Mouse (Mus musculus) hindbrain, embryonic 13.5 days (tissue): ENCODE measurements around the gene Samd8. TPM values are rescaled to one million over a fixed set of nuclear protein-coding genes. Genes with fewer than 3 reads are reported as not detected.

Experiments used
- ATAC-seq: fragments of 200-750 bp; cut with Nextera tagmentation; 2 replicates; pipeline ENCODE4 v1.8.0; 2017; ENCODE audit warnings: moderate TSS enrichment; ENCODE audit not compliant: low FRiP score
- H3K27ac ChIP-seq: fragments of 300-500 bp; sonication (generic); 2 replicates; pipeline ENCODE4 v1.5.1; 2015; ENCODE audit warnings: inconsistent platforms, mild to moderate bottlenecking, moderate library complexity
- H3K27me3 ChIP-seq: fragments of 300-500 bp; sonication (generic); 2 replicates; pipeline ENCODE4 v1.6.1; 2015; ENCODE audit warnings: mild to moderate bottlenecking, inconsistent platforms
- H3K36me3 ChIP-seq: fragments of 300-500 bp; sonication (generic); 2 replicates; pipeline ENCODE4 v1.6.1; 2015; ENCODE audit warnings: mild to moderate bottlenecking, inconsistent platforms
- H3K4me1 ChIP-seq: fragments of 300-500 bp; sonication (generic); replicated peaks from 2 replicates; pipeline ENCODE4 v1.6.1; 2015; ENCODE audit warnings: inconsistent platforms
- H3K4me2 ChIP-seq: fragments of 300-500 bp; sonication (generic); 2 replicates; pipeline ENCODE4 v1.6.1; 2015; ENCODE audit warnings: inconsistent platforms, mild to moderate bottlenecking, moderate library complexity
- H3K4me3 ChIP-seq: fragments of 300-500 bp; sonication (generic); 2 replicates; pipeline ENCODE4 v1.5.1; 2015; ENCODE audit warnings: mild to moderate bottlenecking, inconsistent platforms
- H3K9ac ChIP-seq: fragments of 300-500 bp; sonication (generic); 2 replicates; pipeline ENCODE4 v1.6.1; 2015; ENCODE audit warnings: mild to moderate bottlenecking, inconsistent platforms
- H3K9me3 ChIP-seq: fragments of 300-500 bp; sonication (generic); 2 replicates; pipeline ENCODE4 v1.6.1; 2016; ENCODE audit warnings: inconsistent platforms
- WGBS: fragments of 180-500 bp; shearing (Covaris S2); methylation state at CpG from one replicate; pipeline ENCODE4 v1.1.7; 2015; 5-methylcytosine and 5-hydroxymethylcytosine counted together
- polyA plus RNA-seq: library from polyadenylated mRNA; unstranded; fragments of >200 nt; fragmentation: Nextera tagmentation; extraction: Ambion mirVana; gene quantifications from 2 replicates; pipeline ENCODE4 v1.2.1, GENCODE M21; 2015

Samd8 gene
- 18.2 and 18.6 TPM in 2 replicates for polyA plus RNA-seq

- peak within 1 kb of the TSS; percentile 94 for H3K4me3 ChIP-seq
- peaks cover 22% of the 10 kb centered on the region for H3K4me1 ChIP-seq
- H3K27me3 ChIP-seq: no peaks in the 10 kb centered on the region
- peak; percentile 89 for ATAC-seq
- peak within 1 kb of the TSS; percentile 91 for H3K9ac ChIP-seq
- H3K9me3 ChIP-seq: no peaks in the 10 kb centered on the region
- 6% methylated on average over 50 of the region's 52 CpGs for WGBS
- H3K27ac ChIP-seq: peak within 1 kb of the TSS; percentile 90
- H3K4me2 ChIP-seq: peak within 1 kb of the TSS; percentile 70
- no peaks in the 10 kb centered on the region for H3K36me3 ChIP-seq
Observed at GRCm38 (mm10) chr14:21750008-21750880, at the start of gene Samd8. Gene Samd8, plus strand, starts transcription at chr14:21750531.

GRCm38 (mm10) chr14:21702691-21703090, 47.6 kb upstream of the Samd8 start:
- Histone ChIP-seq H3K4me1 (peaks cover 12% of the 10 kb centered on the region), H3K9me3 (no peaks in the 10 kb centered on the region), H3K9ac (no peak overlapping the region), H3K27ac (no peak overlapping the region), H3K36me3 (no peaks in the 10 kb centered on the region), H3K4me3 (no peak overlapping the region), H3K4me2 (no peak overlapping the region), H3K27me3 (no peaks in the 10 kb centered on the region)
- WGBS: 90% methylated on average over 8 of the region's 8 CpGs
- ATAC-seq: no peak

- WGBS: 85% methylated on average over 5 of the region's 5 CpGs
- no peaks in the 10 kb centered on the region for H3K9me3 ChIP-seq
- no peaks in the 10 kb centered on the region for H3K27me3 ChIP-seq
- ATAC-seq: no peak
- no peak overlapping the region for H3K4me3 ChIP-seq
- no peak overlapping the region for H3K9ac ChIP-seq
- no peaks in the 10 kb centered on the region for H3K36me3 ChIP-seq
- H3K27ac ChIP-seq: no peak overlapping the region
- peaks cover 12% of the 10 kb centered on the region for H3K4me1 ChIP-seq
- H3K4me2 ChIP-seq: no peak overlapping the region
Observed at GRCm38 (mm10) chr14:21703255-21703654, 47.1 kb upstream of the Samd8 start.

- H3K36me3 ChIP-seq: no peaks in the 10 kb centered on the region
- peaks cover 12% of the 10 kb centered on the region for H3K4me1 ChIP-seq
- WGBS: 96% methylated on average over 2 of the region's 2 CpGs
- no peak overlapping the region for H3K9ac ChIP-seq
- no peaks in the 10 kb centered on the region for H3K27me3 ChIP-seq
- H3K4me2 ChIP-seq: no peak overlapping the region
- ATAC-seq: no peak
- H3K9me3 ChIP-seq: no peaks in the 10 kb centered on the region
- H3K27ac ChIP-seq: no peak overlapping the region
- no peak overlapping the region for H3K4me3 ChIP-seq
Observed at GRCm38 (mm10) chr14:21705462-21705861, 44.9 kb upstream of the Samd8 start.

- Histone ChIP-seq H3K9ac (no peak overlapping the region), H3K4me3 (no peak overlapping the region), H3K27ac (peak overlapping the region; percentile 66), H3K27me3 (no peaks in the 10 kb centered on the region), H3K4me2 (no peak overlapping the region), H3K9me3 (no peaks in the 10 kb centered on the region), H3K36me3 (no peaks in the 10 kb centered on the region), H3K4me1 (peaks cover 12% of the 10 kb centered on the region)
- 60% methylated on average over 12 of the region's 12 CpGs for WGBS
- 0 out of 2 replicates have a peak, but pooled peaks have one; percentile 24 for ATAC-seq
Observed at GRCm38 (mm10) chr14:21706759-21707571, 43.4 kb upstream of the Samd8 start.

GRCm38 (mm10) chr14:21709545-21709944, 40.8 kb upstream of the Samd8 start:
- Histone ChIP-seq H3K9me3 (no peaks in the 10 kb centered on the region), H3K27ac (no peak overlapping the region), H3K36me3 (no peaks in the 10 kb centered on the region), H3K4me1 (peaks cover 12% of the 10 kb centered on the region), H3K9ac (no peak overlapping the region), H3K4me2 (no peak overlapping the region), H3K4me3 (no peak overlapping the region), H3K27me3 (no peaks in the 10 kb centered on the region)
- 60% methylated on average over 2 of the region's 2 CpGs for WGBS
- no peak for ATAC-seq

GRCm38 (mm10) chr14:21711231-21711630, 39.1 kb upstream of the Samd8 start:
- H3K4me3 ChIP-seq: no peak overlapping the region
- H3K27ac ChIP-seq: no peak overlapping the region
- no peaks in the 10 kb centered on the region for H3K36me3 ChIP-seq
- no peak for ATAC-seq
- H3K9me3 ChIP-seq: no peaks in the 10 kb centered on the region
- no peaks in the 10 kb centered on the region for H3K27me3 ChIP-seq
- 78% methylated on average over 2 of the region's 2 CpGs for WGBS
- H3K4me2 ChIP-seq: no peak overlapping the region
- H3K4me1 ChIP-seq: peaks cover 12% of the 10 kb centered on the region
- H3K9ac ChIP-seq: no peak overlapping the region

GRCm38 (mm10) chr14:21714486-21714885, 35.8 kb upstream of the Samd8 start, which contains the start of gene Dupd1:
Gene Dupd1, minus strand, starts transcription at chr14:21714576.
- Histone ChIP-seq H3K9ac (no peak within 1 kb of the TSS), H3K36me3 (no peaks in the 10 kb centered on the region), H3K4me3 (no peak within 1 kb of the TSS), H3K9me3 (no peaks in the 10 kb centered on the region), H3K4me2 (no peak within 1 kb of the TSS), H3K27ac (no peak within 1 kb of the TSS), H3K27me3 (no peaks in the 10 kb centered on the region), H3K4me1 (peaks cover 2% of the 10 kb centered on the region)
- WGBS: 74% methylated on average over 5 of the region's 5 CpGs
- no peak for ATAC-seq

- peaks cover 11% of the 10 kb centered on the region for H3K4me1 ChIP-seq
- ATAC-seq: no peak
Observed at GRCm38 (mm10) chr14:21719646-21720383, 30.5 kb upstream of the Samd8 start.

GRCm38 (mm10) chr14:21720430-21721205, 29.7 kb upstream of the Samd8 start:
- Histone ChIP-seq H3K27ac (no peak overlapping the region), H3K4me2 (no peak overlapping the region), H3K36me3 (no peaks in the 10 kb centered on the region), H3K4me3 (no peak overlapping the region), H3K27me3 (no peaks in the 10 kb centered on the region), H3K9ac (no peak overlapping the region), H3K9me3 (no peaks in the 10 kb centered on the region), H3K4me1 (peaks cover 11% of the 10 kb centered on the region)
- ATAC-seq: no peak
- 84% methylated on average over 4 of the region's 4 CpGs for WGBS

More at GRCm38 (mm10) chr14:21719646-21720383, 30.5 kb upstream of the Samd8 start:
- Histone ChIP-seq H3K4me2 (no peak overlapping the region), H3K36me3 (no peaks in the 10 kb centered on the region), H3K9me3 (no peaks in the 10 kb centered on the region), H3K9ac (no peak overlapping the region), H3K4me3 (no peak overlapping the region), H3K27ac (no peak overlapping the region), H3K27me3 (no peaks in the 10 kb centered on the region)
- WGBS: 48% methylated on average over 17 of the region's 17 CpGs

- ATAC-seq: no peak
- H3K9ac ChIP-seq: no peak overlapping the region
- WGBS: 59% methylated on average over 8 of the region's 8 CpGs
- H3K4me1 ChIP-seq: peaks cover 11% of the 10 kb centered on the region
- no peak overlapping the region for H3K4me2 ChIP-seq
- H3K36me3 ChIP-seq: no peaks in the 10 kb centered on the region
- no peaks in the 10 kb centered on the region for H3K9me3 ChIP-seq
- no peaks in the 10 kb centered on the region for H3K27me3 ChIP-seq
- no peak overlapping the region for H3K4me3 ChIP-seq
- no peak overlapping the region for H3K27ac ChIP-seq
Observed at GRCm38 (mm10) chr14:21722021-21722698, 28.2 kb upstream of the Samd8 start.
